Mouse (Mus musculus) large intestine, adult 2 months (tissue): ENCODE data around the gene Art5. TPM values are rescaled to one million over a fixed set of nuclear protein-coding genes. Genes with fewer than 3 reads are reported as not detected.

Experiments
- DNase-seq: peaks from one replicate; pipeline ENCODE4 v3.0.0-alpha.2; 2012; ENCODE audit warnings: low read depth, low spot score
- WGBS: fragments of 180-500 bp; shearing (Covaris S2); methylation state at CpG from one replicate; pipeline ENCODE4 v1.1.7; 2018; 5-methylcytosine and 5-hydroxymethylcytosine counted together
- polyA plus RNA-seq: library from polyadenylated mRNA; depleted of rRNA; stranded (reverse); fragments of >200 nt; gene quantifications from 2 replicates; pipeline ENCODE4 v1.2.3, GENCODE M21; 2012; rRNA removed

Gene Art5
- 0.24 and 0.29 TPM in 2 replicates for polyA plus RNA-seq

- 78% methylated on average over 7 of the region's 7 CpGs for WGBS
- no peak for DNase-seq
These were observed at the start of gene Art5 for GRCm38 (mm10) chr7:102109171-102109570. Gene Art5 (minus strand): TSS chr7:102109489.

DNA sequence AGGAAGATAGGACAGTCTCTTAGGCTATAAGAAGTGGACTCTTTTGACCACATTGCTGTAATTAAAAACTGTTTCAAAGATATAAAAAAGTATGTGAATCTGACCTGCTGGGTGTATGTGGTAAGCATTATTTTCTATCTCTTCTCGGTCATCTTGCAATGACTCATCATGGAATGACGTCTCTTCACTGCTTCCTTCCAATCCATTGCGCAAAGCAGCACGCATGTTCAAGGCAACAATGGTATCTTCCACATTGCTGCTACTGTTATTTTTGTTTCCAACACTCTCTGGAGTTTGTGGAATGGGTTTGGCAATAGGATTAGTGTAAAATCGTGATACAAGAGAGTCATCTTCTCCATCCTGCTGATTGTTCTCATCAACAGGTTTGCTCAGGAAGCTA lies 44.4 kb upstream of the Art5 start:
- no peak for DNase-seq
- 81% methylated on average over 5 of the region's 5 CpGs for WGBS

DNA sequence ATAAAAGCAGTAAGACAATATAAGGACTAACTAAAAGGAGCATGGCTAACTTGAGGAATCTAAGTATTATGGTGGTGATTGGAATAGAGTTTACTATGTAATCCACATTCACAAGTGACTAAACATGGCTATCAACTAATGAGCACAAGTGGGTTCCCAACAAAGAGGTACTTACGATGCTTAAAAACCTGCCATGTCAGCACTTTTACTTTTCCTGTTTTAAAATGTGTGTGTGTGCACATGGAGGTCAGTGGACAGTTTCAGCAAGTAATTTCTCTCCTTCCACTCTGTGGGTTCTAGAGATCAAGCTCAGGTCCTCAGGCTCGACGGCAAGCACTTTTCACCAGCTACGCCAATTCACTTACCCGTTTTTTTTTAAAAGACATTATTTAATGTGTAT lies 28.6 kb upstream of the Art5 start:
- WGBS, result 98% methylated on average over 5 of the region's 5 CpGs
- DNase-seq, result no peak

- DNase-seq, result no peak
- 80% methylated on average over 1 of the region's 1 CpGs for WGBS
These were observed 28.2 kb upstream of the Art5 start for GRCm38 (mm10) chr7:102137464-102137863.

DNA sequence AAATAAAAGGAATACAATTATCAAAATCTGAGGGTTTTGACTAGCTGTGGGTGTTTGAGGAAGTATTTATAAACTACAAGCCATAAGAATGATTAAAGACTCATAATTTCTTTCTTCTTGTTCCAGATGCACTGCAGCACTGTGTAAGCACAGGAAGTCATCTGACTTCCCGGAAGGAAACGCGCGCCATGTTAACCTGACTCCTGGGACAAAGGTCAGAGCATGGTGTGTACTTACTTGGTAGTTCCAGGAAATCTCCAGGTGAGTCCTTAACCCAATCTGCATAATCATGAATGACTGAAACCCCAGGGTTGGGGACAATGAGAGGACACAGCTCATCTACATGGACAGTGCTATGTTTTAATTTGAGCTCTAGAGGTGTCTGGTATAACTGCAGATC lies 23.1 kb upstream of the Art5 start:
- no peak for DNase-seq
- 83% methylated on average over 4 of the region's 4 CpGs for WGBS

DNA sequence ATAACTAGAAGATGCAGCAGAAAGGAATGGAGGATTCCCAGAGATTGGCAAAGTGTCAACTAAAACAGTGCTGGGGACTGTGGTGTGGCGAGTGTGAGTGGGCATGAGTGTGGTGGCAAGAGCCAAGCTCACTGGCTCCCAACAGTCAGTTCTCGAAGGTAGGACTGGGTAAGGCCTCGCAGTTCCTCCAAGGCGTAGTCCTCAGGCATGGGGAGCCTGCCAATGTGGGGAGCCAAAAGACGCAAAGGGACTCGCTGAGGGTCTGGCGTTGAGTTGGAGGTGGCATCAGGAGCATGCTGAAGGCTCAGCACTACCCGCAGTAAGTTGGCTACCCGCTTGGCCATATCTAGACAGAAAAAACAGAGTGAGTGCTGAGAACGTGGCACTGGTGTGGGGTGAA lies 11.0 kb upstream of the Art5 start:
- DNase-seq, result no peak
- 94% methylated on average over 10 of the region's 10 CpGs for WGBS

DNA sequence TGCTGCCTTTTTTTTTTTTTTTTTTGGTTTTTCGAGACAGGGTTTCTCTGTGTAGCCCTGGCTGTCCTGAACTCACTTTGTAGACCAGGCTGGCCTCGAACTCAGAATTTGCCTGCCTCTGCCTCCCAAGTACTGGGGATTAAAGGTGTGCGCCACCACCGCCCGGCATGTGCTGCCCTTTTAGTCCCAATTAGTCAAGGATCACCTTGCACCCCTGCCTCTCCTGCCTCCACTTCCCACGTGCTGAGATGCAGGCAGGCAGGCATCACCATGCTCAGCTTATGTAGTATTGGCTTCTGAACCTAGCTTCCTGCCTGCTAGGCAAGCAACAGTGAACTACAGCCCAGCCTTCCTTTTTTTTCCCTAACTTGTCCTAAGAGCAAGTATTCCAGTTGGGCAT lies 8.1 kb upstream of the Art5 start:
- DNase-seq, result no peak
- 72% methylated on average over 6 of the region's 6 CpGs for WGBS

- no peak for DNase-seq
- WGBS, result 43% methylated on average over 7 of the region's 7 CpGs
These were observed 7.5 kb upstream of the Art5 start, which contains the start of gene Chrna10 for GRCm38 (mm10) chr7:102116579-102117331. Gene Chrna10 (minus strand): TSS chr7:102116828.

DNA sequence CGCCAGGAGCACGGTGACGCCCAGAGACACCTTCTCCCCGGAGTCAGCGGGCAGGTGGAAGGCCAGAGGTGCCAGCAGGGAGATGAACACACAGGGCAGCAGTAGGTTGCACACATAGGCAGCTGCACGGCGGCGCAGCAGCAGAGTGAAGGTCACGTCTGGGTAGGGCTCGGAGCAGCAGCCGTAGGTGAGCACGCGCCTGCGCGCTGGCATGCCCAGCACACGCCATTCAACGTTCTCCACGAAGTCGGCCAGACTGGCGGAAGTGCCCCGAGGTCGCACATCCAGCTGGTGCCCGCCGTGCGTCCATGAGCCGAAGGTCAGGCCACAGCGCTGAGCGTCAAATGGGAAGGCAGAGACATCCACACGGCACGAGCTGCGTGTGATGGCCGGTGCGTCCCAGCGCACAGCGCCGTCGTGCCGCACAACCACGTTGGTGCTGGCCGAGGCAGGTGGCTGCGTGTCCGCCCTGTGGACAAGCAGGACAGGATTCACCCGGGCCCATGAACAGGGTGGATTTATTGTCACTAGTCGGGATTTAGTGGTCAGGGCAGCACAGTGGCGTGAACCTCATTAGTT lies 4.0 kb upstream of the Art5 start:
- no peak for DNase-seq
- 74% methylated on average over 45 of the region's 45 CpGs for WGBS

DNA sequence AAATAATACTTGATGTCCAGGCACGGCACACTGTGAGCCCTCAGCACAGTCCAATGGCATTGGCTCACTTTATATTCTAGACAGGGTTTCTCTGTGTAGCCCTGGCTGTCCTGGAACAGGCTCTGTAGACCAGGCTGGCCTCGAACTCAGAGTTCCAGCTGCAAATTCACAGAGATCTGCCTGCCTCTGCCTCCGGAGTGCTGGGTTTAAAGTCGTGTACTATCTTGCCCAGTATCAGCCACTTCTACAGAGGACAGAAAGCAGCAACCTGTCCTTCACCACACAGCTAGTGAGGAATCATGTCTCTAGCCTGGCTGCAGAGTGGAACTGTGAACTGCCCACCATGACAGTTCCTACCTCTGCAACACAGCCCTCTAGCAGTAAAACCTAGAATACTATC lies 457 bp upstream of the Art5 start:
- no peak for DNase-seq
- WGBS, result 88% methylated on average over 4 of the region's 4 CpGs

- WGBS, result 75% methylated on average over 1 of the region's 1 CpGs
- DNase-seq, result no peak
These were observed 1.1 kb downstream of the Art5 start for GRCm38 (mm10) chr7:102108206-102108605.

GRCm38 (mm10) chr7:102106700-102107141 lies 2.6 kb downstream of the Art5 start:
- no peak for DNase-seq
- 30% methylated on average over 23 of the region's 23 CpGs for WGBS

GRCm38 (mm10) chr7:102104126-102104525 lies 5.2 kb downstream of the Art5 start:
- DNase-seq, result no peak
- WGBS, result 72% methylated on average over 5 of the region's 5 CpGs

- 82% methylated on average over 2 of the region's 2 CpGs for WGBS
- no peak for DNase-seq
These were observed 5.7 kb downstream of the Art5 start for GRCm38 (mm10) chr7:102103555-102103954.

- DNase-seq, result no peak
- WGBS, result 45% methylated on average over 6 of the region's 6 CpGs
These were observed 6.6 kb downstream of the Art5 start for GRCm38 (mm10) chr7:102102696-102103095.

DNA sequence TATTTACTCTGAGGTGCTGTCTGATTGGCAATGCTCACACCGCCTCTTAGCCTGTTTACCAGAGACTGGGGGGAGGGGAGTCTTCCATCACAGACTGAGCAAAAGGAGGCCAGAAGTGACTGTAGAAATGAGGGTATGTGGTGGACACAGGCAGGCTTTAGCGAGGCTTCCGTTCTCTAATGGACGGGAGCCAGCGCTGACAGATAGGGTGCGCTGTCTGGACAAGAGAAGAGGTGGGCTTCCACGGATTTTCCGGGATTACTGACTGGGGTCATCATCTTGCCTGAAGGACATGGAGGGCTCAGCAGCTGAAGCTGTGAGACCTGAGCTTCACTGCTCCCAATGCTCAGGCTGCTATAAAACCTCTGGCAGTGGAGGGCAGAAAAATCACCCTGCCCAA lies 7.0 kb downstream of the Art5 start:
- WGBS, result 79% methylated on average over 8 of the region's 8 CpGs
- no peak for DNase-seq

- no peak for DNase-seq
- 85% methylated on average over 5 of the region's 5 CpGs for WGBS
These were observed 7.8 kb downstream of the Art5 start, which contains the start of gene Art1 for GRCm38 (mm10) chr7:102101487-102101886. Gene Art1 (plus strand): TSS chr7:102101743.

- no peak for DNase-seq
- WGBS, result 57% methylated on average over 5 of the region's 5 CpGs
These were observed 8.4 kb downstream of the Art5 start for GRCm38 (mm10) chr7:102100868-102101267.

GRCm38 (mm10) chr7:102099760-102100661 lies 9.3 kb downstream of the Art5 start:
- 7% methylated on average over 30 of the region's 30 CpGs for WGBS
- DNase-seq, result no peak

DNA sequence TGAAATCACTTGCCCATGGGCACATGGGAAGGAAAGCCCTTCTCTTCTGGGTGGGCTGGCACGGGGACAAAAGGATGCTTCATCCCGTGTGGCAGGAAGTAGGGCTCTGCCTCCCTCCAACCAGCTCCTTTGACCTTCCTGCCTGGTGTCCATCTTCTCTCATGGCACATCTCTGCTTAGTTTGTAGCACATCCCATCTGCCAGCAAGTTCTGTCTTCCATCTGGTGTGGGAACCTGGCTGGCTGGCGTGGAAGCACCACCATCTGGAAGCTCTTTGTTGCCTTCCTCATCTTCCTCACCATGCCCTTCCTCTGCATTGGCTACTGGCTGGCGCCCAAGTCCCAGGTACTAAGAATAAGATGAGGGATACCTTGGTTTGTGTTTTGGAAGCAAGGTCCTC lies 22.0 kb downstream of the Art5 start:
- WGBS, result 90% methylated on average over 4 of the region's 4 CpGs
- DNase-seq, result no peak
